Mouse (Mus musculus): ENCODE results near the gene Cxcr6. TPM values are rescaled to one million over a fixed set of nuclear protein-coding genes. Genes with fewer than 3 reads are reported as not detected.

Gene Cxcr6
- total RNA-seq, 2 experiments from 2014 or later, result not detected

DNA sequence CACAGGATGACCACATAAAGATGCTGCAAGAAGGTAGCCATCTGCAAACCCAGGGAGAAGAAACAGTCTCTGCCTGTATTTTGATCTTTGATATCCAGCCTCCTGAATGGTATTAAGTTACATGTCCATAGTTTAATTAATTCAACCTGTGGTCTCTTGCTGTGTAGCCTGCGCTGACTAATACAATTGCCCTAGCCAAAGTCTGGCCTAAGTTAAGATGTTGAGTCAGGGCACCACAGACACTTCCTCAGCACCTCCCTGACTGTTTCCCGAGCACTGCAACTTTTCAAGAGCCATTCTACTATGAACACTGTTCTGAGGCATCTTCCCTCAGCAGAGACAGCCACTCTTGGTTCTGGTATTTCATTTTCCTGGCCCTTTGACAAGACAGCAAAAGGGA is 12.3 kb downstream of the Cxcr6 start:
- DNase-seq (ENCODE audit: low spot score in 2 of 2), result no peak

DNA sequence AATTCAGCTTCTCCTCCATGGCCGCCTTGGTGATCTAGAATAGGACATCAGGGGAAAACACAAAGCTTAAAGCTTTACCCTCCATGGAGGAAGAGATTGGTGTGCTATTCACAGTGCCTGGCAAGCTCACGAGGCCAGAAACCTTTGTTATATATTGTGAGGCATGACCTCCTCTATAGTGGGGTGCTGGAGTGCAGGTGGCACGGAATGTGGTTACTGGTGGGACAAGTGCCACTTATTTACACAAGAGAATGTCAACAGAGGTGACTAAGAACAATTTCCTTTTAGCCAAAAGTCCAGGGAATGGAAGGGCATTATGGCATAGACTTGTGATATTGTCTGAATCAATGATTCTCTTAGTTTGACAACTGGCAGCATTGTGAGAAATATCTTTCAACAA is 20.4 kb downstream of the Cxcr6 start:
- no peak for DNase-seq (ENCODE audit: low spot score in 2 of 2)

DNA sequence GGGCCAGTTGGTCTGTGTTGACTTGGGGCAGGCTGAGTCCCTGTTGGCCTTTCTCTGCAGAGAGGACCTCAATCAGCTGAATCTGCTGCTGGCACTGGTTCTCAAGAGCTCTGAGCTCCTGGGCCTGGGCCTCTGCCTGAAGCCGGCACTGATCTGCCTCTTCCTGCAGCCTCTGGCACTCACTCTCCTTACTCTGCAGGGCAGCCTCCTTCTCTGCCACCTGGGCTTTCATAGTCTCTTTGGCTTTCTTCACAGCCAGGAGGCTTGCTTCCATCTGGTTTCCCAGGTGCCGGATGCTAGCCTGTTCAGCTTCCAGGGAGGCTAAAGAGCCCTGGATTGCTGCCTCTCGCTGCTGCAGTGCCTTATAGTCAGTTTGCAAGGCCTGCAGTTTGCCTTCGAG is 22.6 kb downstream of the Cxcr6 start:
- no peak for DNase-seq (ENCODE audit: low spot score in 2 of 2)

DNA sequence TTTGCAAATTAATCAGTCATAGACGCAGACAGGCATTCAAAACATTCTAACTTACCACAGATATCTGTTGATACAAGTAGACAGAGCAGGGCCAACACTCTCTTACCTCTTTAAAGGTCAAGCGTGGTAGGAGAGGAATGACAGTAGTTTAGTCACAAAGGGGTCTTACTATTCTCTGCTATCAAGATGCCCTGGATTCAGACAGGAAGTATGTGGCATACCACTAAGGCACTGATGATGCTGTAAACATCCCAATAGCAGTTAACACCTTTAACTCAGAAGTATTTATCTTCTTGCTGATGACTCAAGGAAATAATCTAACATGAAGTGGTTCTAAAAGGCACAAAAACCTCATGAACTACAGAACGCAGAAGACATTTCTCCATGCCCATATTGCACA is 29.6 kb downstream of the Cxcr6 start:
- no peak for DNase-seq (ENCODE audit: low spot score in 2 of 2)

DNA sequence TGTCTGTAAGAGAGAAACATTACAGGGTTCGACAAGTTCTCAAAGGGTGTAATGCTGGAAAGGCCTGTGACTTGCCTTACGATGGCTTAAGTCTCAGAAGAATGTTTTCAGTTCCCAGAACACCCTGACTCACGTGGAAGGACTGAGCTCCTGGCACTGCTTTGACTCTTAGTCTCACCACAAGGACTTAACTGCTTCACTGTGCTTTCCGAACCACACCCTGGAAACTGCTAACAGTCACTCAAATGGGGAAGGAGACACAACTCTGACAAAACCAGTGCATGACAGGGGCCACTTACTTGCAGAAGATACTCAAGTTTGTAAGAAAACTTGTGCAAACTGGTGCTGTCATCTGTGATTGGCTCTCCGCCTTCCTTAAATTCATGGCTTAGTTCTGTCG is 34.0 kb downstream of the Cxcr6 start:
- no peak for DNase-seq (ENCODE audit: low spot score in 2 of 2)

DNA sequence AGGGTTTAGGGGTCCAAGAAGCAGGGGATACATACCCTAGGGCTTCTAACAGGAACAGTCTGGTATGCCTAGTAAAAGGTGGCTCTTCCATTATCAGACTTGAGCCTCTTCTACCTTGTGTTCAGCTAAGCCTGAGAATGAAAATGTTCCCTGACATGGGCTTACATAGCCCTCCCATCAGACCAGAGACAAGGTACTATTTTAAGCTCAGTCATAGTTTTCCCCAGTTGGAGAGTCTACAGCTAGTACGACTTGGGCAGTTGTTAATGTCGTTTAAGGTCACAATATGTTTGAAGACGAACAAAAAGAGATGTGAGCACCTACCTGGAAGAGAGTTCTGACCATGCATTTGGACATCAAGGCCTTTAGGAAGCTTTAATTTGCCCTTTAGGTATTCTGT is 38.2 kb downstream of the Cxcr6 start:
- no peak for DNase-seq (ENCODE audit: low spot score in 2 of 2)

DNA sequence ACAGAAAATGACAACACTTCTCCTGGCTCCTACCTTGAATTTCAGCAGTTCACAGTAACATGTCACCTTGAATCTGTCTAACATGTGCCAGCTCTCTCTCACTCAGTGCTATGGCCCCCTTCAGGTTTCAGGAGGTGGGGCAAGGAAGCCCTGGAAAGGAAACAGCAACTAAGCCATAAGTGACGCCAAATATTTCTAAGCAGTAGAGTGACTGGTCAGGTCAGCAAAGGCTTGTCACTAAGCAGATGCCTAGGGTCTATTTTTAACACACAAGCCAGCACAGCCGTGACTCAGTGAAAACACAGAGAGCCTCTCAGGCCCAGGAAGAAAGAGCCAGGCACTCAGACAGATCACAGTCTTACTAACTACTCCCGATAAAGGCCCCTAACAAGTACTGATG is 38.8 kb downstream of the Cxcr6 start:
- no peak for DNase-seq (ENCODE audit: low spot score in 2 of 2)

DNA sequence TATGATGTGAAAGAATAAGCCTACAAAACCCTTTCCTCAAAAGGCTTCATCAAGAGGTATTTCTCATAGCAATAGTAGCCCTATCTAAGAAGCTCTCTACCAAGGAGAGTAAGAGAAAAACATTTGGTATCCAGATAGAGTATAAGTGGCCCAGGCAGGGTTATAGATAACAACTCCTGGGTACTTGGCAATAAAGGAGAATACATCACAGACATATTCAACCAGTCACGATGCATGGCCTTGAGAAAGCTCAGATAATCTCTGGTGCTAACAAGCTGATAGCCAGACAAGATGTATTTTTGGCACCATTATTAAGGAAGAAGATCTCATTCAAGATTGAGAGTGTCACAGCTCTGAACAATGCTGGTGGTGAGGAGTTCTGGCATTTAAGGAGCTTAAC is 40.2 kb downstream of the Cxcr6 start:
- no peak for DNase-seq (ENCODE audit: low spot score in 2 of 2)

DNA sequence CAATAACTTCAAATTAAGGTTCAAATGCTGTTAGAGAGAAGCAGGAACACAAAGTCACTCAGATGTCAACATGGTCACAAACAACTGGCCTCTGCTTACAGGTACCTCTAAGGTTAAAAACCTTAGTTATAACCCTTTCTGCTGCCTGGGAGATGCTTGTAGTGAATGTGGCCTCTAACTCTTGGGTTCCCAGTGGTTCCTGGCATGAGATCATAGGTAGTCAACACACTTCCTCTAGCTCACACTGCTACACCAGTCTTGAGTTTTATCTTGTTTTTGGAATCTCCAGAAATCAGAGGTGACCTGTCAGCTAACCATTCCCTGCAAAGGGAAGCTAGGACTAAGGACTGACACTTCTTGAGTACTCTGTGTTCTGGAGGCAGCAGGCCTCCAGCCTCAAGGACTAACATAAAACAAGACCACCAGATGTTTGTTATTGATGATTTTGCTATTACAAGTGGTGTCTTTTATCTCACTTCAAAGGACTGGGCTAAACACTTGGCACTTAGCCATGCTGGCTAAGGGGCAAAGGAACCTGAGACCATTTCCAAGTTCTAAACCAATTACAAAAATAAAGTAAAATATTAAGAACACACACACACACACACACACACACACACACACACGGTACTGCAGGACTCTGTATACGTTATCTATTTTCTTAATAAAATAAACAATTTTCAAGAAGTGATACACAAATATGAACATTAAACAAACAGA is 43.9 kb downstream of the Cxcr6 start:
- no peak for DNase-seq (ENCODE audit: low spot score in 2 of 2)

DNA sequence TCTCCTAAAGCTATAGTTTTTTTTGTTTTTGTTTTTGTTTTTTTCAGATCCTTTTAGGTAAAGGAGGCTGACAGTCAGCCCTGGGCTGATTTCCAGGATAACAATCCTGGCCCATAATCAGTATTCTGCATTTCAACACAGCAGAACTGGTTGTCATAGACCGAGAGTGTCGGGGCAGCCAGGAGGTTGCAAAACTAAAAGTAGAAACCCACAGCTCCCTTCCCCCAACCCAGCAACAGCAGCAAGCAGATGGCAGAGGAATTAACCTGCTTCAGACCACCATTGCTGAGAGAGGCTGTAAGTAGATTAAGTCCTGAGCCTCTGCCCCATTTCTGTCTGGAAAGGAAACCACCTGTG is 44.4 kb downstream of the Cxcr6 start:
- DNase-seq (ENCODE audit: low spot score in 2 of 2), result no peak

DNA sequence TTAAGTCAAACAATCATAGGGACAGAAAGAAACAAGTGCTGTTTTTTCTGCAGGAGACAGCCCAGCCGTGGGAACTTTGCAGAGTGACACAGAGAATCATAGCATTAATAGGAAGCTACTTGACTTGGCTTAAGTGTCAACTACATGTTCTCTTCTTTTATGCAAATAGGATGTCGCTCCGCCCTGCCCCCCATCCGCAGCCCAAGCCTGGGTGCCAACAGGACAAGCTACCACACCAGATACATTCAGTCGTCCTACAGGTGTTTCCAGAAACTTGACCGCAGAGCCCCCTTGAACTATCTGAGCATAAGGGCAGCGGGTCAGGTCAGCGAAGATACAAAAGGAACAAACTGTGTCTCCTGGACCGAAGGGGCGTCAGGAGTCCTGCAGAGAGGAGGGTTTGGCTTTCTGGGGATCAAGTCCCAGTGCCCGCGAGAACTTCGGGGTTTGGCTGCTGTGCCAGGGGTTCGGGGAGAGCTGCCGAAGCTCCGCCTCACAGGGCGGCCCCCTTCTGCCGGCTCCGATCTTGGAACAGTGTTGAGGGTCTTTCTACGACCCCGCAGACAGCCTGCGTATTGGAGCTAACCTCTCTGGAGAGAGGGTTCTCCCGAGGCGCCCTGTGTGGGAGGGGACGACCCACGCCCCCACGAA is 44.9 kb downstream of the Cxcr6 start:
- DNase-seq (ENCODE audit: low spot score in 2 of 2), result peak in 1 of 2 experiments; percentile 17

DNA sequence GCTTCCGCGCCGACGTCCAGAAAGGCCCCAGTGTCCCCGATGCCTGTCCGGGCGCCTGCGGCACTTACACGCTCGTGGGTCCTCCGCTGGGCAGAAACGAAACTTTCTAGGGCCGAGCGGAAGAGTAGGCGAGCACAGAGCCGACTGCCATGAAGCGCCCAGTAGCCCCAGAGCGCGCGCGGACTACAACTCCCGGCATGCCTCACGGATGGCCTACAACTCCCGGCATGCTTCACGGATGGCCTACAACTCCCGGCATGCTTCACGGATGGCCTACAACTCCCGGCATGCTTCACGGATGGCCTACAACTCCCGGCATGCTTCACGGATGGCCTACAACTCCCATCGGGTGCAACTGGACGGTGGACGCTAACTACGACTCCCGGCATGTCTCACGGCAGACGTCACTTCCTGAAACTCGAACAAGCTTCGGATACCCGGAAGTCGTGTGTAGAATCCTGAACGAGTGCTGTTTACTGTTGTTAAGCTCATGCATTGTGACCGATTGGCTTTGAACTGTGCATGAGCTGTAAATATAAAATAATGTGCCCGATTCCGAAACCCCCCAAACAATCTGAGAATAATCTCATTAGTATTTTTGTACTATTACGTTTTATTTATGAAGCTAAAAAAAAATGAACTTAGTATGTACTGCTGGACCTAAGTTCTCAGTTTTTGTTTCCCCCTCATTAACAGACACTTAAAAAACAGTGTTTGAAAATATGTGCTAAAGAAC is 45.6 kb downstream of the Cxcr6 start, which contains the start of gene Fyco1:
TSS of gene Fyco1 (minus strand) at position 187 of the 736 bp plus-strand sequence.
- peak; percentile 95 for DNase-seq (ENCODE audit: low spot score in 2 of 2)

DNA sequence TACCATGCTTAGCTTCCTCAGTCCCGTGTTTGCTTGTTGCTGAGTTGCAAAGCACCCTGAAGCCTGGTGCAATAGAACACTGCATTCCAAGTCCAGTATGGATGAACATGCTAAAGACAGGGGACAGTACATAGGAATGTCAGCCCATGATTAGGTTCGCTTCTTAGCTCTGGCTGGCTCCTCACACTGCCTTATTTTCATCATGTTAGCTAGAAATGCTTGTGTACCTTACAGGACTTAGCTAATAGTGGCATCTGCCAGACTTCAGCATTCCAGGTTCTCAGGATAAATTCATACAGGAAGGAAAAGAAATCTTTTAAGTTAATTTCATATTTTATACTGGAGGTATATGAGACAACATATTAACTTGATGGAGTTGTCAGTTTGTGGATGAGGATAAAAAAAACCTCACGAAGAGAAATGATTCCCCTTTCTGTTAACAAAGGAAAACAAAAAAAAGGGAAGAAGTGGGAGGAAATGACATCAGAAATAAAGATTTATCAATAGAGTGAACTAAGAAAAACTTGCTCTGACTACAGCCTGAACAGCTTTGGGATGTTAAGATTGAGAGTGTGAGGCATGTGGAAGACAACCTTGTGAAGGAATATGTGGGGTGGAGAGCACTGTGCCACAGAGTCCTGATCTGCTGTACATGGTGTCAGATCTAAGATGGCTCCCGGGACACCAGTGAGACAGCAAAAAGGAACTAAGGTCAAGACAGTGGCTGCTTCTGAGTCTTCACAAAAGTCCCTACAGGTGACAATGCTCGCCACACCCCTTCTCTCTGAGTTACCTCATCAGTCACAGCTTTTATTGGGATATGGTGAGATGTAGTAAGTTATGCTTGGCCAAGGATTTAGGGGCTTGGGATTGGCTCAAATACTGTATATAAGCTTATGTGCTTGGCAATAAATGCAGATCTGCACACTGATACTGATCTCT is 46.4 kb downstream of the Cxcr6 start:
- DNase-seq (ENCODE audit: low spot score in 2 of 2), result no peak

DNA sequence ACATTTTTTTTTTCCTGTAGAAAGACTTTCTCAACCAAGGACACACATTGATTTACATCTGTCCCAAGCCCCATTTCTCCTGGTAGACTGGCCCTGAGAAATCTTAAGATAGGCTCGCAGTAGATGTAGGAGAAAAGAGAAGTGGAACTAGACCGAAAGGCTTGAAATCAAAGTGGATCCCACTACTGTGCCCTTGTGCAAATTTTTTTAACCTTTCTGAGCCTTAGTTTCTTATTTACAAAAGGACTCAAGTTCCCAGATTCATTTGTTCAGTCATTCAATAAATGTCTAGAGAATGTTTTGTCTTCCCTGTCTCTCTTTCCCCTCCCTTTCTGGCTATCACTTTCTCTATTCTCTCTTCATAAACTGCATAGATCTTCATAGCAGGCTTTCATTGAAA is 50.6 kb downstream of the Cxcr6 start:
- DNase-seq (ENCODE audit: low spot score in 2 of 2), result no peak

Other genes starting within 250 kb of the Cxcr6 start
- under 1 TPM; 0.52 to 0.53 TPM for gene Slc6a20b, start 173.9 kb upstream of the Cxcr6 start, total RNA-seq (2021)
- gene Ccr9, start 128.0 kb upstream of the Cxcr6 start, total RNA-seq (2021), result under 1 TPM; 0.16 to 0.33 TPM
- gene Slc6a20a, start 127.6 kb upstream of the Cxcr6 start, total RNA-seq (2021), result 10 to 100 TPM; 25.2 to 28.1 TPM
- gene Lztfl1, start 88.8 kb upstream of the Cxcr6 start, total RNA-seq (2021), result 10 to 100 TPM; 65.2 to 74.3 TPM
- gene Fyco1, start 45.4 kb downstream of the Cxcr6 start, total RNA-seq (2021), result 10 to 100 TPM; 25.7 to 25.8 TPM
- not detected for gene Xcr1, start 55.6 kb downstream of the Cxcr6 start, total RNA-seq (2021)
- gene Ccr1, start 162.2 kb downstream of the Cxcr6 start, total RNA-seq (2021), result not detected
- not detected for gene Ccr1l1, start 171.9 kb downstream of the Cxcr6 start, total RNA-seq (2021)
- not detected for gene Ccr3, start 215.5 kb downstream of the Cxcr6 start, total RNA-seq (2021)

Measured in left cerebral cortex, adult 18-20 months (tissue).